Comparison of ENCODE assay signal across 28 mouse cellular contexts in the genomic region with DNA sequence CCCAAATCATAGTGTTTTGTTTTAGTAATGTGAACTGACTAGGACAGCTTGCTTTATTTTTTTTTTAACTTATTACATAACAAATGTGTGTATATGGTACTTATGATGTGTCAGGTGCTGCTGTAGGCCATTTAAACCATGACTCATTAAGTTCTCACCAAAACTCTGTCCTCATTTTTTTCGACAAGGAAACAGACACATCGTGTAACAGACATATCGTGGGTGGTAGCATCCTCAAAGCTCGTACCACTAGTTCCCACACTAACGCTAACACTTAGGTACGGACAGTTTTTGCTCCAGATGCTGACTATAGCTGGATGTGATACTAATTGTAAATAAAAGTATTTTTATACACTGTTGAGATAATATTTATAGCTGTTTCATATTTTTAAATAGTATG. TPM values are rescaled to one million over a fixed set of nuclear protein-coding genes. Genes with fewer than 3 reads are reported as not detected.
"Had no signal": no experiment of that assay in that cellular context is flagged by ENCODE, and none has a peak within 500 bp of the region (broad histone marks: within the 10 kb centered on the region; RNA-seq: fewer than 3 reads in every experiment).

No protein-coding gene starts in this region.

- H3K4me3 ChIP-seq: embryonic facial prominence, embryonic 10.5 days; embryonic facial prominence, embryonic 12.5 days; embryonic facial prominence, embryonic 13.5 days; embryonic facial prominence, embryonic 15.5 days; erythroblast, embryonic 14.5 days; forebrain, embryonic 10.5 days; forebrain, embryonic 13.5 days; forebrain, embryonic 15.5 days; gastrocnemius, adult 2 months; heart, adult 2 months; heart, embryonic 10.5 days had no signal

- H3K27me3 ChIP-seq: embryonic facial prominence, embryonic 12.5 days; embryonic facial prominence, embryonic 13.5 days; embryonic facial prominence, embryonic 15.5 days; forebrain, embryonic 13.5 days; forebrain, embryonic 15.5 days had no signal

- H3K36me3 ChIP-seq: embryonic facial prominence, embryonic 10.5 days; embryonic facial prominence, embryonic 12.5 days; embryonic facial prominence, embryonic 13.5 days; embryonic facial prominence, embryonic 15.5 days; forebrain, embryonic 10.5 days; forebrain, embryonic 15.5 days; heart, embryonic 10.5 days had no signal

- DNase-seq: cerebellum, adult 8-10 months; cerebellum, adult 9-10 months; cerebellum, adult 9-11 months; cerebellum, postnatal 10 days; cerebellum, postnatal 14 days; cerebellum, postnatal 25 days; cerebellum, postnatal 36 days; embryo, embryonic 11 days; forebrain, postnatal 0 days; gastrocnemius, adult 2 months; gastrocnemius, postnatal 10 days; gastrocnemius, postnatal 14 days; gastrocnemius, postnatal 25 days; gastrocnemius, postnatal 36 days; heart, adult 18-20 months; heart, adult 2 months had no signal

- ATAC-seq: forebrain, embryonic 13.5 days; forebrain, embryonic 14.5 days; forebrain, embryonic 15.5 days; forebrain, embryonic 16.5 days; forebrain, postnatal 0 days had no signal

- H3K4me2 ChIP-seq: embryonic facial prominence, embryonic 12.5 days; embryonic facial prominence, embryonic 13.5 days; embryonic facial prominence, embryonic 15.5 days; forebrain, embryonic 13.5 days; forebrain, embryonic 15.5 days; heart, embryonic 11.5 days had no signal

- H3K27ac ChIP-seq: embryonic facial prominence, embryonic 10.5 days; embryonic facial prominence, embryonic 12.5 days; embryonic facial prominence, embryonic 13.5 days; embryonic facial prominence, embryonic 15.5 days; forebrain, embryonic 10.5 days; forebrain, embryonic 13.5 days; forebrain, embryonic 15.5 days; gastrocnemius, adult 2 months; heart, adult 2 months; heart, embryonic 10.5 days had no signal

- H3K9me3 ChIP-seq: embryonic facial prominence, embryonic 10.5 days; embryonic facial prominence, embryonic 12.5 days; embryonic facial prominence, embryonic 13.5 days; embryonic facial prominence, embryonic 15.5 days; forebrain, embryonic 10.5 days; forebrain, embryonic 13.5 days; forebrain, embryonic 15.5 days; heart, embryonic 10.5 days had no signal

- H3K4me1 ChIP-seq: forebrain, embryonic 13.5 days; forebrain, embryonic 15.5 days; heart, embryonic 10.5 days had no signal

- H3K9ac ChIP-seq: embryonic facial prominence, embryonic 12.5 days; embryonic facial prominence, embryonic 13.5 days; embryonic facial prominence, embryonic 15.5 days; forebrain, embryonic 13.5 days; forebrain, embryonic 15.5 days; forebrain, postnatal 0 days had no signal

RNA-seq across cellular contexts. Expression of gene Lekr1, which starts 43.0 kb away (rescaled TPM):
- polyA plus RNA-seq: erythroblast, embryonic 14.5 days had no signal
